Mouse (Mus musculus) CH12.LX (cell line): Measurements from ENCODE around the gene Mlph. TPM values are rescaled to one million over a fixed set of nuclear protein-coding genes. Genes with fewer than 3 reads are reported as not detected.

Experiments
- DNase-seq: peaks from one replicate; pipeline ENCODE4 v3.0.0-alpha.2; 2013; ENCODE audit errors: extremely low read depth
- H3K27ac ChIP-seq: 2 replicates; pipeline ENCODE4 v1.5.1; 2012; ENCODE audit warnings: low read depth, mild to moderate bottlenecking, control low read depth, moderate library complexity; ENCODE audit not compliant: insufficient read depth
- H3K27me3 ChIP-seq: replicated peaks from 2 replicates; pipeline ENCODE3; 2012; ENCODE audit warnings: inconsistent platforms
- H3K36me3 ChIP-seq, 2 experiments: replicated peaks in 1 of 2; 2 replicates each; pipeline versions ENCODE3 to v1.6.1; 2012; ENCODE audit warnings: inconsistent platforms in 1 of 2, low read length in 1 of 2, mild to moderate bottlenecking in 1 of 2, mixed read lengths in 1 of 2, moderate library complexity in 1 of 2; ENCODE audit not compliant: control insufficient read depth in 1 of 2, insufficient read depth in 1 of 2
- H3K4me1 ChIP-seq, 2 experiments: 2 replicates each; pipeline ENCODE4 v1.6.1; 2012; ENCODE audit warnings: inconsistent platforms in 1 of 2, moderate library complexity in 1 of 2; ENCODE audit not compliant: insufficient read depth in 2 of 2, control insufficient read depth in 1 of 2
- H3K4me2 ChIP-seq: 2 replicates; pipeline ENCODE4 v1.6.1; 2012; ENCODE audit warnings: low read depth, mild to moderate bottlenecking, control low read depth; ENCODE audit not compliant: poor library complexity, insufficient read depth, severe bottlenecking
- H3K4me3 ChIP-seq, 3 experiments: fragments of 150-350 bp in 1 of 3; sonication (generic) in 1 of 3; replicated peaks in 1 of 3; 2 replicates each; pipeline versions ENCODE3 to v1.5.1; 2011 to 2012; ENCODE audit warnings: low read depth in 2 of 3, low read length in 2 of 3, mild to moderate bottlenecking in 2 of 3, moderate library complexity in 2 of 3, control low read depth in 1 of 3, improper control_type of control experiment in 1 of 3, inconsistent platforms in 1 of 3, mixed read lengths in 1 of 3; ENCODE audit not compliant: poor library complexity in 1 of 3
- H3K79me2 ChIP-seq: replicated peaks from 2 replicates; pipeline ENCODE4 v1.6.1; 2012; ENCODE audit warnings: mild to moderate bottlenecking, moderate library complexity; ENCODE audit not compliant: control insufficient read depth, poor library complexity, insufficient read depth, severe bottlenecking; ENCODE audit errors: extremely low read depth
- H3K9ac ChIP-seq: 2 replicates; pipeline ENCODE4 v1.6.1; 2012; ENCODE audit warnings: low read depth, mild to moderate bottlenecking, control low read depth, moderate library complexity; ENCODE audit not compliant: insufficient read depth
- H3K9me3 ChIP-seq: replicated peaks from 2 replicates; pipeline ENCODE3; 2012; ENCODE audit warnings: low read length, inconsistent platforms, mixed read lengths
- BHLHE40 ChIP-seq: IDR thresholded peaks from 2 replicates; pipeline ENCODE4 v1.6.1; 2011; ENCODE audit warnings: mild to moderate bottlenecking, low read depth, low read length, improper control_type of control experiment
- CHD1 ChIP-seq: IDR thresholded peaks from 2 replicates; pipeline ENCODE4 v1.6.1; 2012; ENCODE audit warnings: low read depth, low read length, improper control_type of control experiment, inconsistent platforms
- CTCF ChIP-seq, 2 experiments: IDR thresholded peaks in 1 of 2; conservative IDR thresholded peaks in 1 of 2; 2 replicates each; pipeline ENCODE4 v1.5.1; 2011 to 2012; ENCODE audit warnings: low read depth in 2 of 2, low read length in 2 of 2, improper control_type of control experiment in 1 of 2, inconsistent platforms in 1 of 2, mild to moderate bottlenecking in 1 of 2, moderate library complexity in 1 of 2
- ELF1 ChIP-seq: IDR thresholded peaks from 2 replicates; pipeline ENCODE4 v1.6.1; 2014; ENCODE audit warnings: low read depth, mild to moderate bottlenecking, inconsistent platforms, low read length, improper control_type of control experiment
- EP300 ChIP-seq: IDR thresholded peaks from 2 replicates; pipeline ENCODE4 v1.6.1; 2011; ENCODE audit warnings: low read length, improper control_type of control experiment
- GABPA ChIP-seq: IDR thresholded peaks from 2 replicates; pipeline ENCODE4 v1.6.1; 2012; ENCODE audit warnings: low read depth, low read length, improper control_type of control experiment, inconsistent platforms; ENCODE audit not compliant: insufficient replicate concordance
- HCFC1 ChIP-seq: IDR thresholded peaks from 2 replicates; pipeline ENCODE4 v1.6.1; 2012; ENCODE audit warnings: low read depth, mild to moderate bottlenecking, inconsistent platforms, low read length, improper control_type of control experiment
- IRF4 ChIP-seq: IDR thresholded peaks from 2 replicates; pipeline ENCODE4 v1.6.1; 2014; ENCODE audit warnings: low read depth, mild to moderate bottlenecking, inconsistent platforms, low read length, improper control_type of control experiment
- JUN ChIP-seq: IDR thresholded peaks from 2 replicates; pipeline ENCODE4 v1.6.1; 2011; ENCODE audit warnings: low read depth, mild to moderate bottlenecking, low read length, improper control_type of control experiment, moderate library complexity; ENCODE audit not compliant: insufficient read depth
- MEF2A ChIP-seq: IDR thresholded peaks from 2 replicates; pipeline ENCODE4 v1.6.1; 2014; ENCODE audit warnings: low read depth, mild to moderate bottlenecking, inconsistent platforms, low read length, improper control_type of control experiment, borderline replicate concordance
- MYC ChIP-seq: IDR thresholded peaks from 2 replicates; pipeline ENCODE4 v1.6.1; 2011; ENCODE audit warnings: low read depth, mild to moderate bottlenecking, improper control_type of control experiment, low read length
- NELFE ChIP-seq: IDR thresholded peaks from 2 replicates; pipeline ENCODE4 v1.6.1; 2011; ENCODE audit warnings: low read depth, low read length, improper control_type of control experiment
- PAX5 ChIP-seq: IDR thresholded peaks from 2 replicates; pipeline ENCODE4 v1.6.1; 2012; ENCODE audit warnings: low read length, inconsistent platforms, mixed read lengths
- POLR2A ChIP-seq: IDR thresholded peaks from 2 replicates; pipeline ENCODE4 v1.6.1; 2011; ENCODE audit warnings: low read depth, mild to moderate bottlenecking, improper control_type of control experiment, low read length
- POLR2AphosphoS2 ChIP-seq: IDR thresholded peaks from 2 replicates; pipeline ENCODE4 v1.6.1; 2011; ENCODE audit warnings: low read depth, low read length, improper control_type of control experiment
- SIN3A ChIP-seq: IDR thresholded peaks from 2 replicates; pipeline ENCODE4 v1.6.1; 2012; ENCODE audit warnings: low read length, improper control_type of control experiment, inconsistent platforms
- SMC3 ChIP-seq: IDR thresholded peaks from 2 replicates; pipeline ENCODE4 v1.6.1; 2011; ENCODE audit warnings: low read depth, low read length, improper control_type of control experiment
- TBP ChIP-seq: conservative IDR thresholded peaks from 2 replicates; pipeline ENCODE4 v1.6.1; 2011; ENCODE audit warnings: low read depth, low read length, improper control_type of control experiment
- ZNF384 ChIP-seq: IDR thresholded peaks from 2 replicates; pipeline ENCODE4 v1.6.1; 2012; ENCODE audit warnings: low read depth, low read length, improper control_type of control experiment, inconsistent platforms
- dilution Hi-C: fragments of 300-500 bp; cut with MboI; formaldehyde crosslinking; loops from 2 replicates; pipeline ENCODE4 v1.14.3; 2020; ENCODE audit warnings: low sequenced_read_pairs; ENCODE audit not compliant: extremely low pct_unique_long_range_greater_than_20kb, extremely low pct_ligation_motif_present
- in situ Hi-C: fragments of 300-500 bp; cut with MboI; formaldehyde crosslinking; loops from 3 replicates; pipeline ENCODE4 v1.14.3; 2019; ENCODE audit warnings: low sequenced_read_pairs, low pct_ligation_motif_present, low pct_unique_long_range_greater_than_20kb, mixed read lengths
- polyA plus RNA-seq: library from polyadenylated mRNA; unstranded; fragments of >175 nt; gene quantifications from 2 replicates; pipeline ENCODE4 v1.2.1, GENCODE M21; 2012; ENCODE audit warnings: low read depth; ENCODE audit not compliant: insufficient read length
- total RNA-seq, 2 experiments: library from RNA; depleted of rRNA; stranded (reverse); fragments of 300-350 nt in 1 of 2; fragments of >200 nt in 1 of 2; gene quantifications; 2 replicates each; pipeline ENCODE4 v1.2.3; 2012 to 2014

The Mlph gene
- total RNA-seq (2012; rRNA removed) (not detected in 2 replicates), total RNA-seq (2014; rRNA removed) (not detected in 2 replicates), polyA plus RNA-seq (not detected in 2 replicates)

GRCm38 (mm10) chr1:90914948-90915569 is at the start of gene Mlph:
Mlph (plus strand) TSS chr1:90915085.
- Histone ChIP-seq H3K4me3 (no peak within 1 kb of the TSS), H3K27me3 (peaks cover 85% of the 10 kb centered on the region), H3K27ac (no peak within 1 kb of the TSS), H3K4me1 (no peaks in the 10 kb centered on the region; a peak in 1 of 4 replicates), H3K9me3 (peaks cover 11% of the 10 kb centered on the region), H3K9ac (no peak within 1 kb of the TSS), H3K36me3 (no peaks in the 10 kb centered on the region), H3K79me2 (no peaks in the 10 kb centered on the region), H3K4me2 (no peak within 1 kb of the TSS)
- no peak for DNase-seq
- in situ Hi-C loops = no loop called here
- dilution Hi-C loops = no loop called here
- TF ChIP-seq BHLHE40 (no peak), POLR2AphosphoS2 (no peak), JUN (no peak), HCFC1 (no peak), CTCF (conservative IDR thresholded peaks at IDR 0.05 in 1 of 2, IDR thresholded peaks at IDR 0.05 in 1 of 2; ENCODE audit: low read depth in 2 of 2, low read length in 2 of 2) (no peak), TBP (no peak), GABPA (no peak), PAX5 (no peak), MEF2A (no peak), SIN3A (no peak), POLR2A (no peak), MYC (no peak), NELFE (no peak), IRF4 (no peak), CHD1 (no peak), ZNF384 (no peak)

- Histone ChIP-seq H3K4me1 (no peaks in the 10 kb centered on the region), H3K9me3 (peaks cover 4% of the 10 kb centered on the region), H3K4me3 (no peak overlapping the region), H3K27ac (no peak overlapping the region), H3K9ac (no peak overlapping the region), H3K4me2 (no peak overlapping the region), H3K27me3 (peaks cover 68% of the 10 kb centered on the region), H3K79me2 (no peaks in the 10 kb centered on the region), H3K36me3 (no peaks in the 10 kb centered on the region)
- no peak for DNase-seq
- in situ Hi-C loops = no loop called here
- no peak for TF ChIP-seq EP300
- TF ChIP-seq TBP = no peak
- no peak for TF ChIP-seq ELF1
- no peak for TF ChIP-seq JUN
- TF ChIP-seq SMC3 = no peak
- dilution Hi-C loops = no loop called here
Measured at GRCm38 (mm10) chr1:90866734-90867133, 48.2 kb upstream of the Mlph start.
